Mouse (Mus musculus) E14TG2a.4 (cell line): Measurements from ENCODE around the gene Ahrr.

Source experiments
- CTCF ChIP-seq: conservative IDR thresholded peaks from 2 replicates; pipeline ENCODE4 v1.5.1; 2014; ENCODE audit warnings: low read length
- POU5F1 ChIP-seq: IDR thresholded peaks from 2 replicates; pipeline ENCODE4 v1.6.1; 2014; ENCODE audit warnings: low read length, borderline replicate concordance

GRCm38 (mm10) chr13:74196451-74196850 is 95.7 kb downstream of the Ahrr start:
- TF ChIP-seq POU5F1 (no peak), CTCF (no peak)
